Mouse (Mus musculus) heart, adult 2 months (tissue): ENCODE measurements at regions not wholly inside any gene's neighbourhood (a gene's known extent, or its start where the extent isn't known, plus 50 kb on each side); places are given as distances from the start of the nearest gene placed in this dataset.

Source experiments
- CTCF ChIP-seq: fragments of 200-600 bp; IDR thresholded peaks from 2 replicates; pipeline ENCODE4 v1.8.1; 2022; ENCODE audit warnings: antibody characterized with exemption, mild to moderate bottlenecking, moderate library complexity
- POLR2A ChIP-seq: fragments of 200-500 bp; IDR thresholded peaks from 2 replicates; pipeline ENCODE4 v1.6.1; 2011; ENCODE audit warnings: mild to moderate bottlenecking, low read depth, low read length, control low read depth; ENCODE audit not compliant: insufficient read depth

DNA sequence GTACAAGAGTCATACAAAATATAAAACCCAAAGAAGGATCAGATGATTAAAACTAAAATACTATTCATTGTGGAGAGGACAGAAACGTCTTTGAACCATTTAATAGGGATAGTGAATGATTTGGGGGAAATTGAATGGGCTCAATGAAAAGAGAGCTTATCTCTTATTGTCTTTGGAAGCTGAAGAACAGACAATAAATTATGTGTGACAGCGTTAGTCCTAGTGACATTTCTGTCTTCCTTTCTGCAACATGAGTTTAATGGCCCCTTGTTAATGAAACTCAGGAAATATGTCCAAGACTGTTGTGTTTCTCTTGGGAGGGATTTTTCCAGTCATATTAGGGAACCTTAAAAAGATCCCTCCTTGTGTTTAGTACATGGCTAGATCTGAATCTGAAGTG, 644.6 kb upstream of the Cblb start:
- no peak for TF ChIP-seq POLR2A
- no peak for TF ChIP-seq CTCF
